Mouse (Mus musculus): ENCODE data around the gene Trim21.

DNA sequence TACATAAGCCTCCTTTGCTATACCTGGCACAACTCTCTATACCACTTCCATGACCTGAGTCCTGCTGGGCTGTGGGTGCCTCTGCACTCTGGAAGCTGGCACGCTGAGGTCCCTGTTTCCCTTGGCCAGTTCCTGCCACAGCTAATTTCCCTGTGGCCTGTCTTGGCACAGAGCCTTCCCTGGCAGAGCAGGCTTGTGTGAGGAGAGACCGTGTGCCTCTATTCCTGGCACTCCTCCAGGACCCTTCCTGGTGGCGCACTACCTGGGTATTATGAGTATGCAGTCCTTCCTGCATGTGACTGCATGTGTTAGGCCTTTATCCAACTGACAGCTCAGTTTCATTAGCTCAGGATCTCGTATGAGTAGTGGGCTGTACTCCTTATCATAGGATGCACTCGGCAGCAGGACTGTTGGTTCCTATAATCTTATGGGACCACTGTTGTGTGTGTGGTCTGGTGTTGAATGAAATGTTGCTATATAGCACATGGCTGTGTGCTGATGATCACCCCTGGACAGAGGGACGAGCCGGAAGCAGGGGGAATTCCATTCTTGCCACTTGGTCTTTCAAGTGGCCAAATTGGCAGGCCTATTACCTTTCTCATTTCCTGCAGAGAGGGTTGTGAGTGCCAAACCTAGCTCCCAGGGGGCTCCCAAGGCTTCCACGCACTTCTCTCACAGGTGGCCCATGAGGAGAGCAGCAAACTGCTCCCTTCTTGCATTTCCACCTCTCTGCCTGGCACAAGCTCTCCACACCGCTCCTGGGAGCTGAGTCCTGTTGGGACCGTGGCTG is 48.8 kb downstream of the Trim21 start:
- TF ChIP-seq POLR2A (IDR thresholded peaks at IDR 0.05; ENCODE audit: borderline replicate concordance, low read depth, low read length) (no peak), CTCF (IDR thresholded peaks at IDR 0.05; ENCODE audit: low read depth, low read length) (no peak)
